Mouse (Mus musculus): ENCODE data around the gene Shisa3. TPM values are rescaled to one million over a fixed set of nuclear protein-coding genes. Genes with fewer than 3 reads are reported as not detected.

Shisa3 gene
- polyA plus RNA-seq, 1 experiment from 2014 or later, result 0.31 TPM

GRCm38 (mm10) chr5:67608674-67609519 is 1.2 kb downstream of the Shisa3 start:
- no peak overlapping the region for H3K27ac ChIP-seq (ENCODE audit: low read depth)
- ATAC-seq (no peak), DNase-seq (no peak)
- peak overlapping the region; percentile 78 for H3K4me2 ChIP-seq (ENCODE audit: low read depth, low read length)
- H3K4me3 ChIP-seq (ENCODE audit: low read depth, low read length), result peak overlapping the region; percentile 50
- no peaks in the 10 kb centered on the region for H3K9me3 ChIP-seq (ENCODE audit: low read length)
- H3K4me1 ChIP-seq (ENCODE audit: insufficient read depth), result peaks cover 12% of the 10 kb centered on the region; the same call in 1 of the 2 replicates
- H3K27me3 ChIP-seq (ENCODE audit: insufficient read depth, low read length), result peaks cover 66% of the 10 kb centered on the region
- no peaks in the 10 kb centered on the region for H3K36me3 ChIP-seq (replicated peaks; ENCODE audit: insufficient read depth, low read length)
- no peak overlapping the region for H3K9ac ChIP-seq (replicated peaks)
- 7% methylated on average over 31 of the region's 31 CpGs for WGBS (ENCODE audit: insufficient replicate concordance)
- TF ChIP-seq EP300 (IDR thresholded peaks at IDR 0.05; ENCODE audit: low read depth), result no peak
- no peak for TF ChIP-seq CTCF (IDR thresholded peaks at IDR 0.05; ENCODE audit: low read depth)

GRCm38 (mm10) chr5:67609520-67609837 is 1.8 kb downstream of the Shisa3 start:
- H3K4me2 ChIP-seq (ENCODE audit: low read depth, low read length), result no peak overlapping the region
- H3K9me3 ChIP-seq (ENCODE audit: low read length), result no peaks in the 10 kb centered on the region
- no peak overlapping the region for H3K4me3 ChIP-seq (ENCODE audit: low read depth, low read length)
- no peak overlapping the region for H3K27ac ChIP-seq (ENCODE audit: low read depth)
- no peak overlapping the region for H3K9ac ChIP-seq (replicated peaks)
- no peak for ATAC-seq
- no peaks in the 10 kb centered on the region for H3K36me3 ChIP-seq (replicated peaks; ENCODE audit: insufficient read depth, low read length)
- H3K4me1 ChIP-seq (ENCODE audit: insufficient read depth), result peaks cover 12% of the 10 kb centered on the region; the same call in 1 of the 2 replicates
- TF ChIP-seq CTCF (IDR thresholded peaks at IDR 0.05; ENCODE audit: low read depth), result no peak
- TF ChIP-seq EP300 (IDR thresholded peaks at IDR 0.05; ENCODE audit: low read depth), result no peak
- 22% methylated on average over 2 of the region's 2 CpGs for WGBS (ENCODE audit: insufficient replicate concordance)
- peaks cover 66% of the 10 kb centered on the region for H3K27me3 ChIP-seq (ENCODE audit: insufficient read depth, low read length)
- DNase-seq, result no peak

- 80% methylated on average over 12 of the region's 12 CpGs for WGBS (ENCODE audit: insufficient replicate concordance)
- Histone ChIP-seq H3K9ac (replicated peaks) (no peak overlapping the region), H3K9me3 (ENCODE audit: low read length) (no peaks in the 10 kb centered on the region), H3K27ac (ENCODE audit: low read depth) (no peak overlapping the region), H3K4me2 (ENCODE audit: low read depth, low read length) (no peak overlapping the region), H3K36me3 (replicated peaks; ENCODE audit: insufficient read depth, low read length) (peaks cover 10% of the 10 kb centered on the region), H3K4me1 (ENCODE audit: insufficient read depth) (no peaks in the 10 kb centered on the region), H3K4me3 (ENCODE audit: low read depth, low read length) (no peak overlapping the region), H3K27me3 (ENCODE audit: insufficient read depth, low read length) (no peaks in the 10 kb centered on the region)
- DNase-seq (no peak), ATAC-seq (no peak)
- TF ChIP-seq CTCF (IDR thresholded peaks at IDR 0.05; ENCODE audit: low read depth), result no peak
- TF ChIP-seq EP300 (IDR thresholded peaks at IDR 0.05; ENCODE audit: low read depth), result no peak
These were observed 13.5 kb downstream of the Shisa3 start for GRCm38 (mm10) chr5:67621230-67621629.

GRCm38 (mm10) chr5:67628180-67628940 is 20.7 kb downstream of the Shisa3 start:
- WGBS (ENCODE audit: insufficient replicate concordance), result 77% methylated on average over 9 of the region's 9 CpGs
- TF ChIP-seq EP300 (IDR thresholded peaks at IDR 0.05; ENCODE audit: low read depth) (no peak), CTCF (IDR thresholded peaks at IDR 0.05; ENCODE audit: low read depth) (no peak)
- Histone ChIP-seq H3K36me3 (replicated peaks; ENCODE audit: insufficient read depth, low read length) (peaks cover 8% of the 10 kb centered on the region), H3K4me3 (ENCODE audit: low read depth, low read length) (no peak overlapping the region), H3K9me3 (ENCODE audit: low read length) (no peaks in the 10 kb centered on the region), H3K27me3 (ENCODE audit: insufficient read depth, low read length) (no peaks in the 10 kb centered on the region), H3K4me1 (ENCODE audit: insufficient read depth) (no peaks in the 10 kb centered on the region), H3K27ac (ENCODE audit: low read depth) (no peak overlapping the region), H3K4me2 (ENCODE audit: low read depth, low read length) (no peak overlapping the region), H3K9ac (replicated peaks) (no peak overlapping the region)
- DNase-seq, result no peak
- ATAC-seq, result no peak

GRCm38 (mm10) chr5:67629440-67629839 is 21.8 kb downstream of the Shisa3 start:
- Histone ChIP-seq H3K9me3 (ENCODE audit: low read length) (no peaks in the 10 kb centered on the region), H3K36me3 (replicated peaks; ENCODE audit: insufficient read depth, low read length) (peaks cover 8% of the 10 kb centered on the region), H3K9ac (replicated peaks) (no peak overlapping the region), H3K4me1 (ENCODE audit: insufficient read depth) (no peaks in the 10 kb centered on the region), H3K27ac (ENCODE audit: low read depth) (no peak overlapping the region), H3K4me2 (ENCODE audit: low read depth, low read length) (no peak overlapping the region), H3K4me3 (ENCODE audit: low read depth, low read length) (no peak overlapping the region), H3K27me3 (ENCODE audit: insufficient read depth, low read length) (no peaks in the 10 kb centered on the region)
- 79% methylated on average over 7 of the region's 7 CpGs for WGBS (ENCODE audit: insufficient replicate concordance)
- DNase-seq (no peak), ATAC-seq (no peak)
- TF ChIP-seq CTCF (IDR thresholded peaks at IDR 0.05; ENCODE audit: low read depth) (no peak), EP300 (IDR thresholded peaks at IDR 0.05; ENCODE audit: low read depth) (no peak)

GRCm38 (mm10) chr5:67629861-67630260 is 22.2 kb downstream of the Shisa3 start:
- 86% methylated on average over 6 of the region's 6 CpGs for WGBS (ENCODE audit: insufficient replicate concordance)
- ATAC-seq, result no peak
- no peak overlapping the region for H3K4me2 ChIP-seq (ENCODE audit: low read depth, low read length)
- no peaks in the 10 kb centered on the region for H3K4me1 ChIP-seq (ENCODE audit: insufficient read depth)
- no peaks in the 10 kb centered on the region for H3K9me3 ChIP-seq (ENCODE audit: low read length)
- H3K9ac ChIP-seq (replicated peaks), result no peak overlapping the region
- H3K27ac ChIP-seq (ENCODE audit: low read depth), result no peak overlapping the region
- no peak for TF ChIP-seq EP300 (IDR thresholded peaks at IDR 0.05; ENCODE audit: low read depth)
- TF ChIP-seq CTCF (IDR thresholded peaks at IDR 0.05; ENCODE audit: low read depth), result no peak
- DNase-seq, result no peak
- H3K36me3 ChIP-seq (replicated peaks; ENCODE audit: insufficient read depth, low read length), result peaks cover 8% of the 10 kb centered on the region
- no peak overlapping the region for H3K4me3 ChIP-seq (ENCODE audit: low read depth, low read length)
- no peaks in the 10 kb centered on the region for H3K27me3 ChIP-seq (ENCODE audit: insufficient read depth, low read length)
